Mouse (Mus musculus): Measurements from ENCODE around the gene Lrrc15.

GRCm38 (mm10) chr16:30244037-30244700 is 38.9 kb downstream of the Lrrc15 start:
- TF ChIP-seq CTCF (IDR thresholded peaks at IDR 0.05; ENCODE audit: borderline replicate concordance, extremely low read depth, insufficient read depth, insufficient read length) (no peak), POLR2A (IDR thresholded peaks at IDR 0.05; ENCODE audit: borderline replicate concordance, extremely low read depth, insufficient read depth, insufficient read length, poor library complexity, severe bottlenecking) (no peak)

Measured in brain, embryonic 14.5 days (tissue).